Comparison of ENCODE assay signal across 8 mouse cellular contexts in the genomic region with DNA sequence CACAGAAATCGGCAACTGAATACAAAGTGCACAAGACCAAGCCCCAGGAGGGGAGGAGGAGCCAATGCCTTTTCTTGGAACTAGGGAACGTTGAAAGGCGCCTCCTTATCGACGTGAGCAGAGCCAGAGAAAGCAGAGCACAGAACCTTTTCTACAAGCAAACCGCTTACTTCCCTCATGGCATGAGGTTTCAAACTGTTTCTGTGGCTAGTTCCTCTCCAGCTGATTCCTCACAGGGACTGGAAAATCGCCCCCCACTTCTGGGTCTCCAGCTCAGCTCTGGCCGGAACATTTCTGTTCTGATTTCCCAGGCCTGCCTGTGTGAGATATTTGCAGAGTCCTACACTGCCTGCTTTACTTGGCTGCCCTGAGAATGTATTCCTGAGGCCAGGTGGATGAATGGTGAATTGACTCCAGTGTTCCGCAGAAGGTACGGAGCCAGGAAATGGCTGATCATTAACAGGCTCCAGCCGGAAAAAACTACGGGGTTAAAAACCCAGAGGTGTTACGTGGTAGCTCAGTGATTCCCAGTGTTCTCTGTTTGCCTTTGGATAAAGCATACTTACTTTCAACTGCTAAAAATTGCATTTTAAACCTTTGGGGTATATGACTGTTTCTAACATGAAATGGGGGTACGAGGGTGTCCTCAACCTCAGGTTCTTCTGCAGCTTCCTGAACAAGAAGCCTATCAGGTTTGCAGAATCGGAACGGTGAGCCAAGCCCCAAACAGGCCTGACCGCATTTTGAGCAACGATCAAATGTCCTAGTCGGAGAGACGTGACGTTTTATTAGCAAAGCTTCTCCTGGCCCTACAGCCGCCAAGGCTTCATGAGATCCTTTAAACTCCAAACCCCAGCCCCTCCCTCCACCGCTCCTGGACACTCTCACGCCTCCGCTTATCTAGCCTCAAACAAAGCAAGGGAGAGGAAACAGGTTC. TPM values are rescaled to one million over a fixed set of nuclear protein-coding genes. Genes with fewer than 3 reads are reported as not detected.
DNase-seq lines count a peak whose midpoint lies in the region; ATAC-seq lines count a peak whose summit lies in the region.

No protein-coding gene starts in this region.

- ATAC-seq in intestine, embryonic 15.5 days: peak; percentile 84
- peak; percentile 83 for ATAC-seq in liver, embryonic 13.5 days (ENCODE audit: low read depth)
- no peak for ATAC-seq in hindbrain, embryonic 14.5 days (ENCODE audit: low FRiP score)

- 0 out of 2 replicates have a peak overlapping the region, but pooled peaks have one; percentile 23 for H3K9ac ChIP-seq in intestine, embryonic 15.5 days
- H3K9ac ChIP-seq in liver, embryonic 13.5 days: peak overlapping the region; percentile 62
- no peak overlapping the region for H3K9ac ChIP-seq in hindbrain, embryonic 14.5 days

- 23% methylated on average over 25 of the region's 25 CpGs for WGBS in intestine, embryonic 15.5 days
- 5% methylated on average over 25 of the region's 25 CpGs for WGBS in liver, embryonic 13.5 days (ENCODE audit: insufficient replicate concordance)
- WGBS in hindbrain, embryonic 14.5 days: 74% methylated on average over 25 of the region's 25 CpGs

- DNase-seq in embryo, embryonic 10 days (ENCODE audit: low spot score): peak; percentile 21
- DNase-seq in embryo, embryonic 10.5 days (ENCODE audit: low spot score): no peak
- peak; percentile 98 for DNase-seq in MEL-GATA-1-ER (ENCODE audit: extremely low read depth, low read depth)
- DNase-seq in liver, embryonic 13.5 days: peak; percentile 70
- no peak for DNase-seq in cerebellum, adult 11 months
- no peak for DNase-seq in hindbrain, embryonic 14.5 days (ENCODE audit: low spot score)
- DNase-seq in urinary bladder, postnatal 25 days (ENCODE audit: low spot score): no peak

- peaks cover 11% of the 10 kb centered on the region for H3K4me1 ChIP-seq in intestine, embryonic 15.5 days (replicated peaks)
- peaks cover 45% of the 10 kb centered on the region for H3K4me1 ChIP-seq in liver, embryonic 13.5 days (replicated peaks)
- 0 out of 2 replicates have a peak, but pooled peaks cover 3% of the 10 kb centered on the region for H3K4me1 ChIP-seq in hindbrain, embryonic 14.5 days (replicated peaks; ENCODE audit: control insufficient read depth, insufficient read depth, low read length)

- H3K4me2 ChIP-seq in intestine, embryonic 15.5 days (replicated peaks): peak overlapping the region; percentile 56
- peak overlapping the region; percentile 80 for H3K4me2 ChIP-seq in liver, embryonic 13.5 days
- no peak overlapping the region for H3K4me2 ChIP-seq in hindbrain, embryonic 14.5 days (replicated peaks)

- H3K9me3 ChIP-seq in intestine, embryonic 15.5 days: no peaks in the 10 kb centered on the region
- H3K9me3 ChIP-seq in liver, embryonic 13.5 days (replicated peaks): no peaks in the 10 kb centered on the region
- H3K9me3 ChIP-seq in hindbrain, embryonic 14.5 days (ENCODE audit: control insufficient read depth, low read length): no peaks in the 10 kb centered on the region

- H3K4me3 ChIP-seq in intestine, embryonic 15.5 days (replicated peaks): peak overlapping the region; percentile 20
- peak overlapping the region; percentile 55 for H3K4me3 ChIP-seq in liver, embryonic 13.5 days (replicated peaks)
- H3K4me3 ChIP-seq in hindbrain, embryonic 14.5 days (replicated peaks; ENCODE audit: low read length): no peak overlapping the region

- H3K27me3 ChIP-seq in intestine, embryonic 15.5 days (replicated peaks): no peaks in the 10 kb centered on the region
- H3K27me3 ChIP-seq in liver, embryonic 13.5 days: no peaks in the 10 kb centered on the region
- no peaks in the 10 kb centered on the region for H3K27me3 ChIP-seq in hindbrain, embryonic 14.5 days (ENCODE audit: control insufficient read depth, insufficient read depth, low read length)

- peaks cover 4% of the 10 kb centered on the region for H3K36me3 ChIP-seq in intestine, embryonic 15.5 days
- H3K36me3 ChIP-seq in liver, embryonic 13.5 days: peaks cover 12% of the 10 kb centered on the region
- H3K36me3 ChIP-seq in hindbrain, embryonic 14.5 days (replicated peaks; ENCODE audit: control insufficient read depth, insufficient read depth): peaks cover 18% of the 10 kb centered on the region

- H3K27ac ChIP-seq in intestine, embryonic 15.5 days: peak overlapping the region; percentile 90
- peak overlapping the region; percentile 94 for H3K27ac ChIP-seq in liver, embryonic 13.5 days
- H3K27ac ChIP-seq in hindbrain, embryonic 14.5 days: no peak overlapping the region

RNA-seq across cellular contexts. Expression of gene Mtmr12, which starts 10.7 kb away (rescaled TPM):
- 16.6 and 17.9 TPM in 2 replicates for polyA plus RNA-seq in intestine, embryonic 15.5 days (2015; fragmentation: Nextera tagmentation; extraction: Ambion mirVana)
- polyA plus RNA-seq in liver, embryonic 13.5 days (2015; fragmentation: Nextera tagmentation; extraction: Ambion mirVana): 6.3 and 8.2 TPM in 2 replicates
- polyA plus RNA-seq in hindbrain, embryonic 14.5 days (2014; fragmentation: Nextera tagmentation; extraction: Ambion mirVana): 7.9 and 11.7 TPM in 2 replicates

Comparison
In these comparisons a context has a peak if more than half of its experiments do, and no peak if none do; other contexts are left out.
1. DNase-seq: peak in embryo, embryonic 10 days (single experiment), MEL-GATA-1-ER (single experiment) and liver, embryonic 13.5 days (single experiment); none in embryo, embryonic 10.5 days (single experiment), cerebellum, adult 11 months (single experiment), hindbrain, embryonic 14.5 days (single experiment) and urinary bladder, postnatal 25 days (single experiment).